Mouse (Mus musculus) midbrain, embryonic 16.5 days (tissue): Measurements from ENCODE around the gene Olfr983. TPM values are rescaled to one million over a fixed set of nuclear protein-coding genes. Genes with fewer than 3 reads are reported as not detected.

ENCODE experiments used
- ATAC-seq: fragments of 200-750 bp; cut with Nextera tagmentation; 2 replicates; pipeline ENCODE4 v1.8.0; 2017; ENCODE audit warnings: moderate TSS enrichment
- H3K27ac ChIP-seq: fragments of 300-500 bp; sonication (generic); 2 replicates; pipeline ENCODE4 v1.5.1; 2014; ENCODE audit warnings: mild to moderate bottlenecking, low read length, mixed read lengths
- H3K27me3 ChIP-seq: fragments of 300-500 bp; sonication (generic); 2 replicates; pipeline ENCODE4 v1.6.1; 2014; ENCODE audit warnings: low read depth, low read length, mixed read lengths; ENCODE audit not compliant: control insufficient read depth, insufficient read depth
- H3K36me3 ChIP-seq: fragments of 300-500 bp; sonication (generic); 2 replicates; pipeline ENCODE4 v1.6.1; 2014; ENCODE audit warnings: mild to moderate bottlenecking, low read length, moderate library complexity, mixed read lengths; ENCODE audit not compliant: control insufficient read depth, insufficient read depth
- H3K4me1 ChIP-seq: fragments of 300-500 bp; sonication (generic); 2 replicates; pipeline ENCODE4 v1.6.1; 2014; ENCODE audit warnings: mild to moderate bottlenecking, low read length, mixed read lengths; ENCODE audit not compliant: control insufficient read depth, insufficient read depth
- H3K4me2 ChIP-seq: fragments of 300-500 bp; sonication (generic); 2 replicates; pipeline ENCODE4 v1.6.1; 2014; ENCODE audit warnings: mild to moderate bottlenecking, low read length, mixed read lengths
- H3K4me3 ChIP-seq: fragments of 300-500 bp; sonication (generic); 2 replicates; pipeline ENCODE4 v1.5.1; 2014; ENCODE audit warnings: low read depth, mild to moderate bottlenecking, low read length, moderate library complexity, mixed read lengths
- H3K9ac ChIP-seq: fragments of 300-500 bp; sonication (generic); 2 replicates; pipeline ENCODE4 v1.6.1; 2014; ENCODE audit warnings: low read depth, low read length, mixed read lengths
- H3K9me3 ChIP-seq: fragments of 300-500 bp; sonication (generic); replicated peaks from 2 replicates; pipeline ENCODE4 v1.6.1; 2014; ENCODE audit warnings: mild to moderate bottlenecking, low read length, mixed read lengths; ENCODE audit not compliant: control insufficient read depth, poor library complexity, severe bottlenecking
- WGBS: fragments of 180-500 bp; shearing (Covaris S2); extraction: QIAGEN DNeasy Blood & Tissue Kit; methylation state at CpG from one replicate; pipeline ENCODE4 v1.1.7; 2014; 5-methylcytosine and 5-hydroxymethylcytosine counted together
- polyA plus RNA-seq: library from polyadenylated mRNA; unstranded; fragments of >200 nt; fragmentation: Nextera tagmentation; extraction: Ambion mirVana; gene quantifications from 2 replicates; pipeline ENCODE4 v1.2.1, GENCODE M21; 2015

Olfr983 gene
- polyA plus RNA-seq, 1 experiment from 2014 or later, result not detected

DNA sequence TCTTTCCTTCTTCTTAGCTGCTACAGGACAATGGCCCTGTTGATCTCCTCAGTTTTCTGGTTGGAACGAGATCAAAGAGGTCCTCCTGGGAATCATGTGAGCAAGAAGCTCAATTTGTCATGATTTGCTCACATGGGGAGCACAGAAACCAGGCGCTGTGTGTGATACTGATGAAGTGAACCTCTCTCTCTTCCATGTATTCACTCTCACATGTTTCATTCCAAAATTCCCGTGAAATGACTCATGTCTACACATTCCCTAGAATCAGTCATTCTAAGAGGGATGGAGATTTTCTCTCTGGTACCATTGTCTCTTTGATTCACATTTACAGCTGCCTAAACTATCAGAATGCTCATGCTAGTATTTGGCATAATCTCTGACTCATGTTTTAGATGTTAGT lies 1.4 kb upstream of the Olfr983 start:
- H3K36me3 ChIP-seq, result no peaks in the 10 kb centered on the region
- no peak overlapping the region for H3K27ac ChIP-seq
- H3K4me3 ChIP-seq, result no peak overlapping the region
- no peaks in the 10 kb centered on the region for H3K4me1 ChIP-seq
- H3K9ac ChIP-seq, result no peak overlapping the region
- no peak for ATAC-seq
- H3K27me3 ChIP-seq, result no peaks in the 10 kb centered on the region
- no peaks in the 10 kb centered on the region for H3K9me3 ChIP-seq
- H3K4me2 ChIP-seq, result no peak overlapping the region
- WGBS, result 62% methylated on average over 3 of the region's 3 CpGs

- 79% methylated on average over 2 of the region's 2 CpGs for WGBS
- H3K4me3 ChIP-seq, result no peak within 1 kb of the TSS
- H3K9ac ChIP-seq, result no peak within 1 kb of the TSS
- H3K36me3 ChIP-seq, result no peaks in the 10 kb centered on the region
- H3K27ac ChIP-seq, result no peak within 1 kb of the TSS
- no peaks in the 10 kb centered on the region for H3K27me3 ChIP-seq
- no peak for ATAC-seq
- H3K9me3 ChIP-seq, result no peaks in the 10 kb centered on the region
- no peaks in the 10 kb centered on the region for H3K4me1 ChIP-seq
- H3K4me2 ChIP-seq, result no peak within 1 kb of the TSS
Observed at GRCm38 (mm10) chr9:40073529-40073928, 19.9 kb downstream of the Olfr983 start, which contains the start of gene Olfr982. Gene Olfr982, plus strand, starts transcription at chr9:40073829.

- Histone ChIP-seq H3K27ac (no peak overlapping the region), H3K27me3 (no peaks in the 10 kb centered on the region), H3K4me2 (no peak overlapping the region), H3K9ac (no peak overlapping the region), H3K9me3 (no peaks in the 10 kb centered on the region), H3K4me1 (no peaks in the 10 kb centered on the region), H3K36me3 (no peaks in the 10 kb centered on the region), H3K4me3 (no peak overlapping the region)
- no peak for ATAC-seq
- 96% methylated on average over 19 of the region's 19 CpGs for WGBS
Observed at GRCm38 (mm10) chr9:40050138-40050537, 43.3 kb downstream of the Olfr983 start.

Other genes with a start within 250 kb of the Olfr983 start
- not detected in 2 replicates for gene Olfr972, start 227.2 kb downstream of the Olfr983 start, polyA plus RNA-seq
- gene Olfr229, start 186.3 kb downstream of the Olfr983 start, polyA plus RNA-seq, result not detected in 2 replicates
- gene Olfr974, start 156.1 kb downstream of the Olfr983 start, polyA plus RNA-seq, result not detected in 2 replicates
- not detected in 2 replicates for gene Olfr975, start 141.5 kb downstream of the Olfr983 start, polyA plus RNA-seq
- gene Olfr976, start 132.5 kb downstream of the Olfr983 start, polyA plus RNA-seq, result not detected in 2 replicates
- gene Olfr978, start 101.5 kb downstream of the Olfr983 start, polyA plus RNA-seq, result not detected in 2 replicates
- gene Olfr979, start 90.1 kb downstream of the Olfr983 start, polyA plus RNA-seq, result not detected in 2 replicates
- gene Olfr980, start 84.0 kb downstream of the Olfr983 start, polyA plus RNA-seq, result not detected in 2 replicates
- not detected in 2 replicates for gene Olfr981, start 72.1 kb downstream of the Olfr983 start, polyA plus RNA-seq
- not detected in 2 replicates for gene Olfr982, start 19.8 kb downstream of the Olfr983 start, polyA plus RNA-seq
- not detected in 2 replicates for gene Olfr984, start 20.6 kb upstream of the Olfr983 start, polyA plus RNA-seq
- gene Olfr985, start 36.6 kb upstream of the Olfr983 start, polyA plus RNA-seq, result not detected in 2 replicates
- not detected in 2 replicates for gene Tmem225, start 54.5 kb upstream of the Olfr983 start, polyA plus RNA-seq
- not detected in 2 replicates for gene Olfr986, start 87.3 kb upstream of the Olfr983 start, polyA plus RNA-seq
- gene Zfp202, start 98.7 kb upstream of the Olfr983 start, polyA plus RNA-seq, result 13.1 and 13.6 TPM in 2 replicates
- 188 and 194 TPM in 2 replicates for gene Scn3b, start 175.6 kb upstream of the Olfr983 start, polyA plus RNA-seq